Mouse (Mus musculus) liver, postnatal 0 days (tissue): ENCODE results near the gene Rapgef5.

ENCODE experiments used
- CTCF ChIP-seq: sonication (generic); IDR thresholded peaks from 2 replicates; pipeline ENCODE4 v1.5.1; 2016; ENCODE audit warnings: antibody characterized with exemption, low read depth
- EP300 ChIP-seq: IDR thresholded peaks from 2 replicates; pipeline ENCODE4 v1.6.1; 2016; ENCODE audit warnings: antibody characterized with exemption, low read depth, mild to moderate bottlenecking

GRCm38 (mm10) chr12:117770211-117770610 lies 253.9 kb downstream of the Rapgef5 start:
- TF ChIP-seq EP300 (no peak), CTCF (no peak)
